Comparison of ENCODE assay signal across 9 mouse cellular contexts in genomic region chr9:43827593-43827992, GRCm38 (mm10).
DNase-seq lines count a peak whose midpoint lies in the region; ATAC-seq and TF ChIP-seq lines count a peak whose summit lies in the region.
"Had no signal": no experiment of that assay in that cellular context is flagged by ENCODE, and none has a peak within 500 bp of the region (broad histone marks: within the 10 kb centered on the region; RNA-seq: fewer than 3 reads in every experiment).

No protein-coding gene starts in this region.

- 44% methylated on average over 5 of the region's 5 CpGs for WGBS in kidney, adult 2 months
- WGBS in liver, embryonic 14.5 days (ENCODE audit: insufficient replicate concordance), result 37% methylated on average over 5 of the region's 5 CpGs
- WGBS in forebrain, embryonic 15.5 days, result 36% methylated on average over 5 of the region's 5 CpGs

- peak; percentile 61 to 69 for DNase-seq in left cerebral cortex, adult 18-20 months (ENCODE audit: low spot score in 2 of 2)
- DNase-seq in left cerebral cortex, adult 11 months (ENCODE audit: low spot score), result no peak
- DNase-seq in R1 (ENCODE audit: low read depth, low spot score), result peak; percentile 65
- DNase-seq in kidney, adult 2 months, result peak; percentile 50
- DNase-seq in liver, embryonic 14.5 days (ENCODE audit: low read depth in 3 of 3, low spot score in 3 of 3), result no peak
- DNase-seq in skeletal muscle tissue, adult 2 months (ENCODE audit: low read depth, low spot score), result peak; percentile 34

- TF ChIP-seq CTCF in kidney, adult 2 months (conservative IDR thresholded peaks at IDR 0.05; ENCODE audit: insufficient read depth, insufficient read length, low read depth, low read length), result peak; percentile 72
- TF ChIP-seq CTCF in liver, embryonic 14.5 days (IDR thresholded peaks at IDR 0.05; ENCODE audit: low read depth), result peak; percentile 87

- TF ChIP-seq POLR2A in kidney, adult 2 months (IDR thresholded peaks at IDR 0.05; ENCODE audit: low read depth, low read length), result no peak

- peak; percentile 62; the same call in 1 of the 2 replicates for ATAC-seq in common myeloid progenitor, adult 5-6 weeks (replicated peaks; ENCODE audit: low read depth, poor library complexity, severe bottlenecking)
- no peak for ATAC-seq in liver, embryonic 14.5 days (ENCODE audit: insufficient read depth)
- ATAC-seq in forebrain, embryonic 15.5 days (replicated peaks), result no peak

- no peak overlapping the region for H3K4me3 ChIP-seq in kidney, adult 2 months (ENCODE audit: insufficient read depth, low read depth, low read length)
- H3K4me3 ChIP-seq in liver, embryonic 14.5 days (ENCODE audit: insufficient read depth in 1 of 2, low read depth in 2 of 2, low read length in 2 of 2), result no peak overlapping the region
- no peak overlapping the region for H3K4me3 ChIP-seq in forebrain, embryonic 15.5 days
- H3K4me3 ChIP-seq: neural tube, embryonic 13.5 days had no signal

- no peak overlapping the region for H3K27ac ChIP-seq in kidney, adult 2 months (ENCODE audit: insufficient read depth, low read depth, low read length)
- H3K27ac ChIP-seq in liver, embryonic 14.5 days, result no peak overlapping the region
- H3K27ac ChIP-seq in forebrain, embryonic 15.5 days (replicated peaks), result no peak overlapping the region
- H3K27ac ChIP-seq: neural tube, embryonic 13.5 days had no signal

- H3K4me2 ChIP-seq in liver, embryonic 14.5 days (ENCODE audit: low read depth), result no peak overlapping the region
- no peak overlapping the region for H3K4me2 ChIP-seq in forebrain, embryonic 15.5 days (replicated peaks)
- H3K4me2 ChIP-seq: neural tube, embryonic 13.5 days had no signal

- TF ChIP-seq EP300 in liver, embryonic 14.5 days (IDR thresholded peaks at IDR 0.05; ENCODE audit: low read depth), result no peak

- H3K4me1 ChIP-seq in kidney, adult 2 months (ENCODE audit: control insufficient read depth, insufficient read depth, low read length), result no peaks in the 10 kb centered on the region
- H3K4me1 ChIP-seq in liver, embryonic 14.5 days (replicated peaks; ENCODE audit: control insufficient read depth in 2 of 2, insufficient read depth in 2 of 2, low read length in 1 of 2), result peaks cover 0 to 2% of the 10 kb centered on the region in 2 experiments; a peak in 1 of 4 replicates
- peaks cover 16% of the 10 kb centered on the region; the same call in 1 of the 2 replicates for H3K4me1 ChIP-seq in forebrain, embryonic 15.5 days

- H3K9me3 ChIP-seq in liver, embryonic 14.5 days (ENCODE audit: control insufficient read depth, low read length), result no peaks in the 10 kb centered on the region
- H3K9me3 ChIP-seq in forebrain, embryonic 15.5 days, result no peaks in the 10 kb centered on the region
- H3K9me3 ChIP-seq: neural tube, embryonic 13.5 days had no signal

- H3K9ac ChIP-seq in liver, embryonic 14.5 days (replicated peaks), result no peak overlapping the region
- H3K9ac ChIP-seq in forebrain, embryonic 15.5 days (replicated peaks), result no peak overlapping the region
- H3K9ac ChIP-seq: neural tube, embryonic 13.5 days had no signal

- H3K36me3 ChIP-seq in kidney, adult 2 months (ENCODE audit: control insufficient read depth, insufficient read depth, low read length), result no peaks in the 10 kb centered on the region
- no peaks in the 10 kb centered on the region for H3K36me3 ChIP-seq in liver, embryonic 14.5 days (replicated peaks; ENCODE audit: control insufficient read depth, insufficient read depth, low read depth)
- H3K36me3 ChIP-seq in forebrain, embryonic 15.5 days, result no peaks in the 10 kb centered on the region
- H3K36me3 ChIP-seq: neural tube, embryonic 13.5 days had no signal

- no peaks in the 10 kb centered on the region for H3K27me3 ChIP-seq in kidney, adult 2 months (replicated peaks; ENCODE audit: control insufficient read depth, insufficient read depth, low read length)
- no peaks in the 10 kb centered on the region for H3K27me3 ChIP-seq in liver, embryonic 14.5 days (ENCODE audit: control insufficient read depth, insufficient read depth, low read length)
- no peaks in the 10 kb centered on the region for H3K27me3 ChIP-seq in forebrain, embryonic 15.5 days
- H3K27me3 ChIP-seq: neural tube, embryonic 13.5 days had no signal

Comparison
In these comparisons a context has a peak if more than half of its experiments do, and no peak if none do; other contexts are left out.
1. DNase-seq: peak in left cerebral cortex, adult 18-20 months (2 of 2), R1 (single experiment), kidney, adult 2 months (single experiment) and skeletal muscle tissue, adult 2 months (single experiment); none in left cerebral cortex, adult 11 months (single experiment) and liver, embryonic 14.5 days (0 of 3).